Mouse (Mus musculus) erythroblast, embryonic 14.5 days (primary cell): Measurements from ENCODE around the gene Cat.

Experiments used
- GATA1 ChIP-seq: IDR thresholded peaks from 2 replicates; pipeline ENCODE4 v1.6.1; 2012; ENCODE audit warnings: low read length, inconsistent platforms, mixed read lengths
- TAL1 ChIP-seq: IDR thresholded peaks from 3 replicates; pipeline ENCODE4 v1.6.1; 2012; ENCODE audit warnings: low read length, inconsistent platforms, mixed read lengths

GRCm38 (mm10) chr2:103492526-103492925, 7.6 kb upstream of the Cat start:
- TF ChIP-seq TAL1 (no peak), GATA1 (no peak)
